Mouse (Mus musculus) ES-E14 (cell line): Measurements from ENCODE around the gene Spata5.

Experiments used
- ZC3H11A ChIP-seq: IDR thresholded peaks from 2 replicates; pipeline ENCODE4 v1.6.1; 2012; ENCODE audit warnings: low read depth, mild to moderate bottlenecking, inconsistent platforms, low read length, borderline replicate concordance
- ZNF384 ChIP-seq: IDR thresholded peaks from 2 replicates; pipeline ENCODE4 v1.6.1; 2012; ENCODE audit warnings: low read depth, low read length, inconsistent platforms

- TF ChIP-seq ZNF384 (no peak), ZC3H11A (no peak)
Measured at GRCm38 (mm10) chr3:37520334-37521023, 100.8 kb downstream of the Spata5 start.
